Mouse (Mus musculus): Measurements from ENCODE around the gene Gpt2. TPM values are rescaled to one million over a fixed set of nuclear protein-coding genes. Genes with fewer than 3 reads are reported as not detected.
A peak's percentile ranks its signal among the peaks of the same experiment; 100 is the strongest.

Gene Gpt2
- polyA plus RNA-seq, 1 experiment: 51.5 TPM

GRCm38 (mm10) chr8:85470753-85471152 lies 21.6 kb upstream of the Gpt2 start:
- Histone ChIP-seq H3K27ac (ENCODE audit: insufficient read depth, low read depth, low read length) (no peak overlapping the region), H3K4me1 (ENCODE audit: control insufficient read depth, insufficient read depth, low read length) (peaks cover 6% of the 10 kb centered on the region), H3K36me3 (ENCODE audit: control insufficient read depth, insufficient read depth, low read length) (no peaks in the 10 kb centered on the region), H3K27me3 (replicated peaks; ENCODE audit: control insufficient read depth, insufficient read depth, low read length) (no peaks in the 10 kb centered on the region; the same call in 1 of the 2 replicates), H3K4me3 (ENCODE audit: insufficient read depth, low read depth, low read length) (no peak overlapping the region)
- WGBS: 85% methylated on average over 8 of the region's 8 CpGs
- TF ChIP-seq POLR2A (IDR thresholded peaks at IDR 0.05; ENCODE audit: low read depth, low read length) (no peak), CTCF (conservative IDR thresholded peaks at IDR 0.05; ENCODE audit: insufficient read depth, insufficient read length, low read depth, low read length) (no peak)
- no peak for DNase-seq

DNA sequence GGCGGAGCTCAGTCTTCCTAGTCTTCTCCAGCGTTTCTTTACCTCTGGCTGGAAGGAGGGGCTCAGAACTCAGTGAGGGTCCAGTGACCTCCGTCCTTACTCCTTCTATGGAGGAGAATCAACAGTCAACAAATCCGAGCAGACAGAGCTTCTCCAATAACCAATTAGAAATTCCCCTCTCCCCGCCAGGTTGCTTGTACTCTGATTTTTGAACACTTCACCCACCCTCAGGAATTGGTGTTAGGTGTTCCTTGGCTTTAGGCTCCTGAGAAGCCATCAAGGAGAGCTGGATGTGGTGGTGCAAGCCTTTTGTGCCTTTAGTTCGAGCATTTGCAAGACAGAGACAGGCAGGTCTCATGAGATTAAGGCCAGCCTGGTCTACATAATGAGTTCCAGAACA lies 19.6 kb upstream of the Gpt2 start:
- TF ChIP-seq CTCF (conservative IDR thresholded peaks at IDR 0.05; ENCODE audit: insufficient read depth, insufficient read length, low read depth, low read length) (no peak), POLR2A (IDR thresholded peaks at IDR 0.05; ENCODE audit: low read depth, low read length) (no peak)
- WGBS: 76% methylated on average over 6 of the region's 6 CpGs
- no peak overlapping the region for H3K27ac ChIP-seq (ENCODE audit: insufficient read depth, low read depth, low read length)
- no peak overlapping the region for H3K4me3 ChIP-seq (ENCODE audit: insufficient read depth, low read depth, low read length)
- no peak for DNase-seq
- no peaks in the 10 kb centered on the region; the same call in 1 of the 2 replicates for H3K27me3 ChIP-seq (replicated peaks; ENCODE audit: control insufficient read depth, insufficient read depth, low read length)
- peaks cover 14% of the 10 kb centered on the region for H3K4me1 ChIP-seq (ENCODE audit: control insufficient read depth, insufficient read depth, low read length)
- no peaks in the 10 kb centered on the region for H3K36me3 ChIP-seq (ENCODE audit: control insufficient read depth, insufficient read depth, low read length)

DNA sequence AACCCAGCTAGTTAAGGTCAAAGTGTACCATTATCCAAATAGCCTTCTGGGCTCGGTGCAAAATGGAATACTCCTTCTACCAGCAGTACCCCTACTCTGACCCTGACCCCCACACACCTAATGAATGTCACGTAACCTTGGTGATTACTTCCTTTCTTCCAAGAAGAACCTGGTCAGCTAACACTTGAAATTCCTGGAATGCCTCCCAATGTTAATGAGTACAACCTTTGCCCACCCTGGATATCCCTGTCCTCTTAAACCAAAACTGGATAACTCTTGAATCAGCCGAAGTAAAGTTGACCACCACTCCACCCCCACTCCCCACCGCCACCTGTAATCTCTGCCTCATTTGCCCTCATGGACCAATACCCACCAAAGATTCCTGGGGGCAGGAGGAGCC lies 19.1 kb upstream of the Gpt2 start:
- H3K4me1 ChIP-seq (ENCODE audit: control insufficient read depth, insufficient read depth, low read length): peaks cover 18% of the 10 kb centered on the region
- no peak overlapping the region for H3K27ac ChIP-seq (ENCODE audit: insufficient read depth, low read depth, low read length)
- no peak for TF ChIP-seq POLR2A (IDR thresholded peaks at IDR 0.05; ENCODE audit: low read depth, low read length)
- no peak for TF ChIP-seq CTCF (conservative IDR thresholded peaks at IDR 0.05; ENCODE audit: insufficient read depth, insufficient read length, low read depth, low read length)
- H3K4me3 ChIP-seq (ENCODE audit: insufficient read depth, low read depth, low read length): no peak overlapping the region
- peak; percentile 90 for DNase-seq
- H3K36me3 ChIP-seq (ENCODE audit: control insufficient read depth, insufficient read depth, low read length): no peaks in the 10 kb centered on the region
- H3K27me3 ChIP-seq (replicated peaks; ENCODE audit: control insufficient read depth, insufficient read depth, low read length): no peaks in the 10 kb centered on the region; the same call in 1 of the 2 replicates
- WGBS: 39% methylated on average over 4 of the region's 4 CpGs

DNA sequence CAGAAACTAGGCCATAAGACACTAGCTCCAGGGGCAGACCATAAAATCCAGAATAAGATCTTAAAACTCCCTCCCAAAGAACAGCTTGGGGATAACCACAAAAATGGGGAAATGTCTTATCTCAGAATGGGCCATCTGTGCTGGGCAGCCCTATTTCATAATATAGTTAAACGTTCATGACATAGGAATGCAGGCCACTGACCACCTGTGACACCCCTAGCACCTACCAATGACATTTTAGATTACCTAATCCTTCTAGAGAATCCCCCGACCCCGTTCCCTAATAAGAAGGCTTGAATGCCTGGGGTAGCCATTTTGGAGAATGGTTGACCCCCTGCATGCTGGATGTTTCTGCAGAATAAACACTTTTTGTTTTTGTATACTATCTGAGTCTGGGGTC lies 17.5 kb upstream of the Gpt2 start:
- no peak for TF ChIP-seq POLR2A (IDR thresholded peaks at IDR 0.05; ENCODE audit: low read depth, low read length)
- no peak for TF ChIP-seq CTCF (conservative IDR thresholded peaks at IDR 0.05; ENCODE audit: insufficient read depth, insufficient read length, low read depth, low read length)
- Histone ChIP-seq H3K4me1 (ENCODE audit: control insufficient read depth, insufficient read depth, low read length) (peaks cover 25% of the 10 kb centered on the region), H3K27ac (ENCODE audit: insufficient read depth, low read depth, low read length) (no peak overlapping the region), H3K36me3 (ENCODE audit: control insufficient read depth, insufficient read depth, low read length) (no peaks in the 10 kb centered on the region), H3K27me3 (replicated peaks; ENCODE audit: control insufficient read depth, insufficient read depth, low read length) (no peaks in the 10 kb centered on the region), H3K4me3 (ENCODE audit: insufficient read depth, low read depth, low read length) (no peak overlapping the region)
- 86% methylated on average over 3 of the region's 3 CpGs for WGBS
- DNase-seq: no peak

GRCm38 (mm10) chr8:85476970-85477545 lies 15.3 kb upstream of the Gpt2 start:
- no peaks in the 10 kb centered on the region for H3K27me3 ChIP-seq (replicated peaks; ENCODE audit: control insufficient read depth, insufficient read depth, low read length)
- peak; percentile 70 for DNase-seq
- H3K27ac ChIP-seq (ENCODE audit: insufficient read depth, low read depth, low read length): peak overlapping the region; percentile 63
- peaks cover 31% of the 10 kb centered on the region for H3K4me1 ChIP-seq (ENCODE audit: control insufficient read depth, insufficient read depth, low read length)
- 22% methylated on average over 4 of the region's 4 CpGs for WGBS
- TF ChIP-seq POLR2A (IDR thresholded peaks at IDR 0.05; ENCODE audit: low read depth, low read length): no peak
- H3K36me3 ChIP-seq (ENCODE audit: control insufficient read depth, insufficient read depth, low read length): no peaks in the 10 kb centered on the region
- H3K4me3 ChIP-seq (ENCODE audit: insufficient read depth, low read depth, low read length): no peak overlapping the region

GRCm38 (mm10) chr8:85478397-85478796 lies 14.0 kb upstream of the Gpt2 start:
- TF ChIP-seq POLR2A (IDR thresholded peaks at IDR 0.05; ENCODE audit: low read depth, low read length) (no peak), CTCF (conservative IDR thresholded peaks at IDR 0.05; ENCODE audit: insufficient read depth, insufficient read length, low read depth, low read length) (no peak)
- 59% methylated on average over 2 of the region's 2 CpGs for WGBS
- peaks cover 30% of the 10 kb centered on the region for H3K4me1 ChIP-seq (ENCODE audit: control insufficient read depth, insufficient read depth, low read length)
- no peaks in the 10 kb centered on the region for H3K36me3 ChIP-seq (ENCODE audit: control insufficient read depth, insufficient read depth, low read length)
- peak; percentile 41 for DNase-seq
- peak overlapping the region; percentile 85 for H3K27ac ChIP-seq (ENCODE audit: insufficient read depth, low read depth, low read length)
- H3K4me3 ChIP-seq (ENCODE audit: insufficient read depth, low read depth, low read length): no peak overlapping the region
- no peaks in the 10 kb centered on the region for H3K27me3 ChIP-seq (replicated peaks; ENCODE audit: control insufficient read depth, insufficient read depth, low read length)

DNA sequence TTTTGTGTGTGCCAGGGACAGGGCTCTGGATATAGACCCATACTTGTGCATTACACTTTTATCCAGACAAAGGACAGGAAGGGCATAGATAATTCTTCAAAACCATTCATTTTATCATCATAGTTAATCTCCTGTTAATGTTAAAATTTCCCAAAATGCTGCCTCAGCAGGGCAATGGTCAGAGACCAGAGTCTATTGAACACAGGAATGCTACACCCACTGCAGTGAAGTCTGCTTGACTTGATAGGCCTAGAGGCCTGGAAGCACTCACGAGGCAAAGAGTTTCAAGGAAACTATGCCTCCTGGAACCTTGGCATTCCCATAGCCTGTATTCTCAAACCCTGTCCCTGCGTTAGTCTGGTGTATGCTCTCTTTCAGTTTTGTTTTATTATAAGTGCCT lies 12.7 kb upstream of the Gpt2 start:
- peaks cover 24% of the 10 kb centered on the region for H3K4me1 ChIP-seq (ENCODE audit: control insufficient read depth, insufficient read depth, low read length)
- H3K4me3 ChIP-seq (ENCODE audit: insufficient read depth, low read depth, low read length): no peak overlapping the region
- WGBS: 64% methylated on average over 2 of the region's 2 CpGs
- no peak for TF ChIP-seq CTCF (conservative IDR thresholded peaks at IDR 0.05; ENCODE audit: insufficient read depth, insufficient read length, low read depth, low read length)
- no peak for TF ChIP-seq POLR2A (IDR thresholded peaks at IDR 0.05; ENCODE audit: low read depth, low read length)
- H3K36me3 ChIP-seq (ENCODE audit: control insufficient read depth, insufficient read depth, low read length): no peaks in the 10 kb centered on the region
- peak overlapping the region; percentile 86 for H3K27ac ChIP-seq (ENCODE audit: insufficient read depth, low read depth, low read length)
- peak; percentile 88 for DNase-seq
- no peaks in the 10 kb centered on the region for H3K27me3 ChIP-seq (replicated peaks; ENCODE audit: control insufficient read depth, insufficient read depth, low read length)
